Mouse (Mus musculus): ENCODE results near the gene Slc25a28. TPM values are rescaled to one million over a fixed set of nuclear protein-coding genes. Genes with fewer than 3 reads are reported as not detected.

The Slc25a28 gene
- total RNA-seq, 2 experiments from 2014 or later = 26.6 to 39.5 TPM

DNA sequence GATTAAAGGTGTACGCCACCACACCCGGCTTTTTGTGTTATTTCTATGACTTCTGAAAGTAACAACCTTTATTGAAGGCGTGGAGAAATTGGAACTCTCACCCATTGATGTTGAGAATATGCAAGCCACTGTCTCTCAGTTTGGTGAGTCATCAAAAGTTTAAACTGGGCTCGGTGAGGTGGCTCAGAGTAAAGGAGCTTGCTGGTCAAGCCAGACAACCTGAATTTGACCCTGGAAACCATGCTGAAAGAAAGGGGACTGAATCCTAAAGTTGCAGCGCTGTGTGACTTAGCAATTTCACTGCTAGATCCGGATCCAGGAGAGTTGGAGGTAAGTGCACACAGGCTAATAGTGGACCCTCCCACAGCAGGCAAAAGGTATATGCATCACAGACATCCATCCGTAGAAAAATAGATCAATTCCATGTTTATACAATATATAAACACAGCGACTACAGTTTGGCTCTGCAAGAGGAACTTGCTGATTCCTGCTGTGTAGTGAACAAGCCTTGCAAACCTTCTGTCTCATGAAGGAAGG is 3.9 kb upstream of the Slc25a28 start:
- ATAC-seq (replicated peaks; ENCODE audit: poor library complexity) = no peak

- ATAC-seq (replicated peaks; ENCODE audit: poor library complexity) = peak; percentile 10
Measured at GRCm38 (mm10) chr19:43675525-43676400, 1.1 kb upstream of the Slc25a28 start.

DNA sequence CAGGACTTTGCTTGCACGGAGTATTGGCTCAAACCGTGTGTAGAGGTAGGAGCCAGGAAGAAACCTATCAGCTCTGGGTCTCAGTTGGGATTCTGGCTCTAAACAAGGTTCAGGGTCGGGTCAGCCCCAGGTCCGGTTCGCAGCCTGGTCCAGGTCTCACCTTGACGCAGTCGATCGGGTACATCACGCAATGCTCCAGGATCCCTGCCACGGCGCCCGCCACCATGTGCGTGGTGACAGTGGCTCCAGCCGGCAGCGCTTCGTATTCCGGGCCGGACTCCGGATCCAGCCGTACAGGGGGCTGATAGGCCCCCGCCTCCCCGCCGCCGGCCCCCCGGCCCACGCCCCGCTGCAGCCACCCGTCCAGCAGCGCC is 378 bp downstream of the Slc25a28 start:
- ATAC-seq (replicated peaks; ENCODE audit: poor library complexity) = no peak

DNA sequence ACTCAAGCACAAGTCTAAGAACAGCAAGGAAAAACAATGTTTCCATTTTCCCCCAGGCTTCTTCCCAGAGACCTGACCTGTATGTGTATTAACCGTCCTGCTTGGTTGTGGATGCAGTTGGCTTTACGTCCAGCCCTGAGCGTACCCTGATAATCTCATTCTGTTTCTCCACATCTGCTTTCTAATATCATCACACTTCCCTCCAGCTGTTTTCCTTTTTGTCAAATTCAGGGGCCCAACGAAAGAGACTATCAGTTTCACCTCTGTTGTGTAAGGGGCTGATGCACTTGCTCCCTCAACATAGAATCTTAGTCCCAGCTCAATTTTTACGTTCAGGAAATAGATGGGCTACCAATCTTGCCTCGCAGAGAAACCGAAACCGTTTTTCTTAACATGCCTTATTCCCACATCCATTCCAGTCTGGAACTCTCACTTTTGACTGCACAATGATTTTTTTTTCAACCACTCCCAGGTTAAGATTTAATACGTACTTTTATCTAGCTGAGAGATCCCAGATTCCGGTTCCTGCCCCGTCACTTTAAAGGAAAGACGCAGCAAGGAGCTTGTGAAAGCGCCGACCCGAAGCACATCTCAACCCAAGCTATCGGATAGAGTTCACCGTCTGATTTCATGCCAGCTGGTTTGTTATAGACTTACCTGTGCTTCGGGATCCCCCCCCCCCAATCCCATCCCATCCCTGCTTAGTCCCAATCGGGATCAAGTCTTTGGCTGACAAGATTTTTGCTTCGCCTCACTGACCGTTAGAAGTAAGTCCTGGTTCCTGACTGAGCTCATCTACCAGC is 967 bp downstream of the Slc25a28 start:
- no peak for ATAC-seq (replicated peaks; ENCODE audit: poor library complexity)

DNA sequence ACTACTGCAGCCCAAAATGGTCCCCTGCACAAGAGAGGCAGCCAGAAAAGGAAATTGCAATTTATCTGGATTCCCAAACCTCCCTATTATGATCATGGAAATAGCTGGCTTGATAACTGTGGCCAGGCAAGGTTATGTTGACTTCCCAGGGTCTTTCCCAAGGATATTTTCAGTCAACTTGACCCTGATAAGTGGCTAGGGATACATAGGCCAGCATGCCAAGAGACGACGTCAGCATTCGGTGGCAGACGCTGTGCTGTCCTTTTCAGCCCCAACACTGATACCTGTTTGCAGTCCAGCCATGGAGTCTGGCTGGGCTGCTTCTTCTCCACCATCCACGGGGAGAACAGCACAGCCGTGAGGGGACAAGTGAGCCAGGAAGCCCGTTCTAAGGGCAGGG is 3.6 kb downstream of the Slc25a28 start:
- ATAC-seq (replicated peaks; ENCODE audit: poor library complexity) = no peak

GRCm38 (mm10) chr19:43669136-43669759 is 5.4 kb downstream of the Slc25a28 start:
- peak; percentile 64 for ATAC-seq (replicated peaks; ENCODE audit: poor library complexity)

DNA sequence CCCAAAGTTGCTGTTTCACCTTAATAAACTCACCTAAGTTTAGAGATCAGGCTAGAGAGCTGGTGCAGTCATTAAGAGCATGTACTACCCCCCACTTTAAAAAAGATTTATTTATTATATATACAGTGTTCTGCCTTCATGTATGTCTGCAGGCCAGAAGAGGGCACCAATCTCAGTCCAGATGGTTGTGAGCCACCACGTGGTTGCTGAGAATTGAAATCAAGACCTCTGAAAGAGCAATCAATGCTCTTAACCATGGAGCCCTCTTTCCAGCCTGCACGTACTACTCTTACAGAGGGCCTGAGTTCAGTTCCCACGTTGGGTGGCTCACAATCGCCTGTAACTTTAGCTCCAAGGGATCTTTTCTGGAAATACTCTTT is 7.3 kb downstream of the Slc25a28 start:
- no peak for ATAC-seq (replicated peaks; ENCODE audit: poor library complexity)

GRCm38 (mm10) chr19:43666661-43667429 is 7.8 kb downstream of the Slc25a28 start:
- peak; percentile 42 for ATAC-seq (replicated peaks; ENCODE audit: poor library complexity)

DNA sequence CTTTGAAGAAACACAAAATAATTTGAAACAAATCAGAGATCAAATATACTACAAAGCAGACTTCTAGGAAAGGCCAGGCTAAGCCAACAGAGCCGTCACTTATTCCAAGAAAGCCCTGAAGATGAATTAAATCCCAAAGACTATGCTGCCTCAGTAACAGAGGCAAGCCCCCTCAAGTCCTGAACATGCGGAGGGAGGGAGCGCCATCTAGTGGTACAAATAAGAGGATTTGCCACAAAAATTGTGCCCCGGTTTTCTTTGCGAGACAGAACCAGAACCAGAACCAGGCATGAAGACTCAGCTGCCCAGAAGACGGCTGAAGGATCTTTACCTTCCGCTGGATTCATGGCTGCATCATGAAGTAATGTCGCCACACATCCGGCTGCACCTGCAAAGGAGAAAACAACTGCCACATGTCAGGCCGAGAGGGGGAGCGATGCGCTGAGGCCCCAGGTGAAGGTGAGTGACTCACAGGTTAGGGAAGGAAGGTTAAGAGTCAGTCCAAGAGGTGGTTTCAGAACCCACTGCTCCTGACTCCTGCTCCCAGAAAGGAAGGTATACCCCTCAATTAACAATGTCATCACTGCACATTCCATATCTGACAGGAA is 9.1 kb downstream of the Slc25a28 start:
- peak; percentile 41; the same call in 1 of the 2 replicates for ATAC-seq (replicated peaks; ENCODE audit: poor library complexity)

DNA sequence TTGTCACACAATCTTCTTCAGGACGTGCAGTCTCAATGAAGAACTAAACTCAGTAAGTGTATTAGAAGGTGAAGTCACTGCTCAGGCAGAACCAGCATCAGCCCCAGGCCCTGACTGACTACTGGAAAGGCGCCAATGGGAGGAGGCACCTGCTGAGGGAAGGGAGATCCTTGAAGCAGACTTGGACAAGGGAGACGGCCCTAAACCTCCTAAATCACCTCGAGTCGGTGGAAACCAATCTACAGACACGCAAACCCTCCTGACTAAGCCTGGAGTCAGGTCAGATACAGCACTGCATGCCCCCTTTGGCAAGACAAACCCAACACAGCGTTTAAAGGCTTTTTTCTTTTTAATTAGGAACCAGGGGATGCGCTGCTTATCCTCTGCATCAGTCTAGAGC is 11.2 kb downstream of the Slc25a28 start:
- ATAC-seq (replicated peaks; ENCODE audit: poor library complexity) = no peak

GRCm38 (mm10) chr19:43662176-43662967 is 12.3 kb downstream of the Slc25a28 start:
- ATAC-seq (replicated peaks; ENCODE audit: poor library complexity) = no peak

- peak; percentile 51 for ATAC-seq (replicated peaks; ENCODE audit: poor library complexity)
Measured at GRCm38 (mm10) chr19:43660774-43661173, 13.9 kb downstream of the Slc25a28 start.

DNA sequence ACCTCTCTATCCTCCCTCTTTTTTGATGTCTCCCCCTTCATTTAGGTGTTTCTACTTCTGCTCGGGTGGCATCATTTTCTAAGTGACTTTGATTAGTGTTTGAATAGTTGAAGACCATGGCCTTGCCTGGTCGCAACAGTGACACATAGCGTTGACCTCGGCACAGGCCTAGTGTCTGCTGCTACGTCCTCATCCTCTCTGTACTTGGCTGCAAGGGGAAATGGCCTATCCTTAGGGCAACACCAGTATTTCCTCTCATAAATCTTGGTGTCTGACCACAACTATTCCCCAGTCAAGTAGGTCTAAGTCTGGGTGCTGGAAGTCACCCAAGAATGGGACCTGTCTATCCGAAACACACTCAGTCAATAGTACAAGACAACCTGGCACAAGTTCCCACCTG is 15.0 kb downstream of the Slc25a28 start:
- no peak for ATAC-seq (replicated peaks; ENCODE audit: poor library complexity)

DNA sequence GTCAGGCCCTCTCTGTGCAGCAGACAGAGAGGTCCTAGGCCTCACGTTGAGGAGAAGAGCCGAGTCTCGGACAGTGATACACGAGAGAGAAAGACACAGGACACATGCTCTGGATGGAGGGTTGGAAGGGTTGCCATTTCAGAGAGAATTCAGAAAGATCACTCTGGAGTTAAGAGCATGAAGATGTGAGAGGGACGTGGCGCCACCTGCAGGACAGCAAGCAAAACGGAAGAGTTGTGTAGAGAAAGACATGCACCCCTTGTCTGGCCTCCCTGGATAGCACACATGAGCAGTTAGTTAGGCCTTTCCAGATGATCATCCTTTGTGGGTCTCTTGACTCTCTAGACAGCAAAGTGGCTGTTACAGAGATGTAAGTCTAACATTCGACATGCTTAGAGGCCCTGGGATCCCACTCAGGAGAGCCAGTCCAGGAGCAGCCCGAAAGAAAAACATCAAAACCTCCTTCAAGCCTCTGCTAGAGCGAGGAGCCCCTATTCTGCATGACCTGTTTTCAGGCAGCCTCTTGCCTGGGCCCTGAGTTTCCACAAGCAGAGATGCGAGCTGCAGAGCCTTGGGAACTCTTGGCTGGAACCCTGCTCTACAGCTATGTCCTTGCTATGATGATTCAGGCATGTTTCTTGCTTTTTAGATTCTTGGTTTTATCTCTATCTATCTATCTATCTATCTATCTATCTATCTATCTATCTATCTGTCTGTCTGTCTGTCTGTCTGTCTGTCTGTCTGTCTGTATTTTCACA is 18.8 kb downstream of the Slc25a28 start:
- ATAC-seq (replicated peaks; ENCODE audit: poor library complexity) = peak; percentile 93

GRCm38 (mm10) chr19:43651241-43651785 is 23.4 kb downstream of the Slc25a28 start:
- no peak for ATAC-seq (replicated peaks; ENCODE audit: poor library complexity)

DNA sequence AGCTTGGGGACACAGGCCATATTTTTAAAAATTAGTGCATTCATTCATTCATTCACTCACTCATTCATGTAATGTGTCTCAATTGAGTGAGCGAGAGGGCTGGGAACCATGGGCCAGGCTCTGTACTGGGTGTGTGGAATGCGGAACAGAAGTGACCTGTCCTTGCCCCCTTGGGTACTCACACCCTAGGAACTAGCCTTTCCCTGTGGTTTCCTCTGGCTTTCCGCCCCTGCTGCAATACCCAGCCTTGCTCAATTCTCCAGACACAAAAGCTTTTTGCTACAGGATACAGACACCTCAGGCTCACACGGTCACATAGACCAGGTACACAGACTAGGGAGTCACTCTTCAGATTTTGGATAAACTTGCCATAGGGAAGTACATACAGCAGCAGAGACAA is 26.3 kb downstream of the Slc25a28 start:
- ATAC-seq (replicated peaks; ENCODE audit: poor library complexity) = peak; percentile 93

- no peak for ATAC-seq (replicated peaks; ENCODE audit: poor library complexity)
Measured at GRCm38 (mm10) chr19:43647261-43647660, 27.4 kb downstream of the Slc25a28 start.

- no peak for ATAC-seq (replicated peaks; ENCODE audit: poor library complexity)
Measured at GRCm38 (mm10) chr19:43646852-43647251, 27.8 kb downstream of the Slc25a28 start.
